20 mouse cellular contexts compared by ENCODE assay signal in the genomic region with DNA sequence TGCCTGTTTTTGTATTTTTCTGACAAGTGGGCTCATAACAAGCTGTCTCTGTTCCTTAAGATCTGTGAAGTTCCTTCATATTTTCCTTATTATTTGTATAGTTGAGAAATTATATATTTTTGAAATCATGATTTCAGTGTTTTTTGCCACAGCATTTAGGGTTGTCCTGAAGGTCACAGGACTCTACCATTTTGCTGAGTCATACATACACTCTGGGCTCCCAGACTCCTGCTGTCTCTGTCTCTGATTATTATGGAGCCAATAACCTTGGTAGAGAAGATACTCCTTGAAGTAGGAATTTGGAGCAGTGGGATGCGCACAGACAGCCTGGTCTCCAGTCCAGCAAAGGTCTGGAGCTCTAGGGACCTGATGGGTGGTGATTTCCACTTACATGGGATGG.
"Had no signal": no experiment of that assay in that cellular context is flagged by ENCODE, and none has a peak within 500 bp of the region (broad histone marks: within the 10 kb centered on the region; RNA-seq: fewer than 3 reads in every experiment).

No protein-coding gene starts in this region.

- H3K27me3 ChIP-seq: lung, embryonic 15.5 days; midbrain, embryonic 12.5 days; neural tube, embryonic 13.5 days; neural tube, embryonic 15.5 days had no signal

- DNase-seq: liver, postnatal 0 days; lung, adult 2 months; lung, postnatal 14 days; lung, postnatal 4 days; midbrain, embryonic 14.5 days; retina, postnatal 1 day; right cerebral cortex, adult 18-20 months; right cerebral cortex, postnatal 25 days; right cerebral cortex, postnatal 4 days; spleen, adult 18-20 months; thymus, adult 18-20 months; thymus, postnatal 14 days had no signal

- H3K27ac ChIP-seq: lung, embryonic 15.5 days; midbrain, embryonic 10.5 days; midbrain, embryonic 12.5 days; neural tube, embryonic 13.5 days; neural tube, embryonic 15.5 days had no signal

- H3K9me3 ChIP-seq: lung, embryonic 15.5 days; midbrain, embryonic 10.5 days; midbrain, embryonic 12.5 days; neural tube, embryonic 13.5 days; neural tube, embryonic 15.5 days had no signal

- H3K36me3 ChIP-seq: lung, embryonic 15.5 days; midbrain, embryonic 10.5 days; midbrain, embryonic 12.5 days; neural tube, embryonic 13.5 days; neural tube, embryonic 15.5 days had no signal

- H3K9ac ChIP-seq: liver, postnatal 0 days; lung, embryonic 15.5 days; midbrain, embryonic 12.5 days; neural tube, embryonic 13.5 days; neural tube, embryonic 15.5 days had no signal

- H3K4me2 ChIP-seq: lung, embryonic 15.5 days; midbrain, embryonic 12.5 days; neural tube, embryonic 13.5 days; neural tube, embryonic 15.5 days had no signal

- H3K4me3 ChIP-seq: lung, embryonic 15.5 days; midbrain, embryonic 10.5 days; midbrain, embryonic 12.5 days; myocyte; neural tube, embryonic 13.5 days; neural tube, embryonic 15.5 days had no signal

- H3K4me1 ChIP-seq: lung, embryonic 15.5 days; midbrain, embryonic 10.5 days; midbrain, embryonic 12.5 days; neural tube, embryonic 13.5 days; neural tube, embryonic 15.5 days had no signal

- ATAC-seq: liver, postnatal 0 days; lung, postnatal 0 days; midbrain, embryonic 16.5 days had no signal
